Mouse (Mus musculus) liver, postnatal 0 days (tissue): ENCODE results near the gene Dennd2a. TPM values are rescaled to one million over a fixed set of nuclear protein-coding genes. Genes with fewer than 3 reads are reported as not detected.
A peak's percentile ranks its signal among the peaks of the same experiment; 100 is the strongest.

Source experiments
- ATAC-seq: fragments of 200-750 bp; cut with Nextera tagmentation; 2 replicates; pipeline ENCODE4 v1.8.0; 2017; ENCODE audit warnings: mild to moderate bottlenecking, moderate library complexity
- DNase-seq: peaks from one replicate; pipeline ENCODE4 v3.0.0-alpha.2; 2016
- H3K27ac ChIP-seq: fragments of 300-500 bp; sonication (generic); 2 replicates; pipeline ENCODE4 v1.5.1; 2014; ENCODE audit warnings: antibody characterized with exemption, moderate library complexity, mild to moderate bottlenecking, low read depth
- H3K27me3 ChIP-seq: fragments of 300-500 bp; sonication (generic); 2 replicates; pipeline ENCODE4 v1.6.1; 2014; ENCODE audit warnings: low read length, control low read depth, mixed read lengths; ENCODE audit not compliant: insufficient read depth
- H3K36me3 ChIP-seq: fragments of 300-500 bp; sonication (generic); replicated peaks from 2 replicates; pipeline ENCODE4 v1.6.1; 2014; ENCODE audit warnings: mild to moderate bottlenecking, control low read depth, low read length, moderate library complexity, mixed read lengths; ENCODE audit not compliant: insufficient read depth
- H3K4me1 ChIP-seq: fragments of 300-500 bp; sonication (generic); 2 replicates; pipeline ENCODE4 v1.6.1; 2014; ENCODE audit warnings: antibody characterized with exemption, mild to moderate bottlenecking, control low read depth; ENCODE audit not compliant: insufficient read depth
- H3K4me2 ChIP-seq: fragments of 300-500 bp; sonication (generic); 2 replicates; pipeline ENCODE4 v1.6.1; 2014; ENCODE audit warnings: low read depth, mild to moderate bottlenecking, low read length, moderate library complexity, mixed read lengths
- H3K4me3 ChIP-seq: fragments of 300-500 bp; sonication (generic); 2 replicates; pipeline ENCODE4 v1.5.1; 2014; ENCODE audit warnings: low read depth, low read length
- H3K9ac ChIP-seq: fragments of 300-500 bp; sonication (generic); replicated peaks from 2 replicates; pipeline ENCODE4 v1.6.1; 2014; ENCODE audit warnings: mild to moderate bottlenecking, moderate library complexity
- H3K9me3 ChIP-seq: fragments of 300-500 bp; sonication (generic); 2 replicates; pipeline ENCODE4 v1.6.1; 2016; ENCODE audit warnings: mild to moderate bottlenecking, control low read depth, low read length, mixed read lengths
- CTCF ChIP-seq: sonication (generic); IDR thresholded peaks from 2 replicates; pipeline ENCODE4 v1.5.1; 2016; ENCODE audit warnings: antibody characterized with exemption, low read depth
- EP300 ChIP-seq: IDR thresholded peaks from 2 replicates; pipeline ENCODE4 v1.6.1; 2016; ENCODE audit warnings: antibody characterized with exemption, low read depth, mild to moderate bottlenecking
- WGBS: fragments of 180-500 bp; shearing (Covaris S2); extraction: QIAGEN DNeasy Blood & Tissue Kit; methylation state at CpG from one replicate; pipeline ENCODE4 v1.1.7; 2014; ENCODE audit not compliant: insufficient replicate concordance; 5-methylcytosine and 5-hydroxymethylcytosine counted together
- polyA plus RNA-seq: library from polyadenylated mRNA; unstranded; fragments of >200 nt; fragmentation: Nextera tagmentation; extraction: Ambion mirVana; gene quantifications from 2 replicates; pipeline ENCODE4 v1.2.1, GENCODE M21; 2015

Dennd2a gene
- polyA plus RNA-seq, 1 experiment from 2014 or later, result 1.6 TPM

- 0 out of 2 replicates have a peak, but pooled peaks cover 2% of the 10 kb centered on the region for H3K27me3 ChIP-seq
- peak overlapping the region; percentile 0; the same call in 1 of the 2 replicates for H3K27ac ChIP-seq
- no peak overlapping the region for H3K9ac ChIP-seq
- WGBS, result 64% methylated on average over 5 of the region's 5 CpGs
- no peak overlapping the region for H3K4me3 ChIP-seq
- no peaks in the 10 kb centered on the region for H3K9me3 ChIP-seq
- H3K4me2 ChIP-seq, result no peak overlapping the region
- no peak for DNase-seq
- H3K36me3 ChIP-seq, result no peaks in the 10 kb centered on the region
- ATAC-seq, result no peak
- peak; percentile 72 for TF ChIP-seq EP300
- no peak for TF ChIP-seq CTCF
- H3K4me1 ChIP-seq, result peaks cover 21% of the 10 kb centered on the region
Measured at GRCm38 (mm10) chr6:39435875-39436274, 121.8 kb downstream of the Dennd2a start.

- no peak overlapping the region for H3K9ac ChIP-seq
- peaks cover 28% of the 10 kb centered on the region for H3K4me1 ChIP-seq
- no peaks in the 10 kb centered on the region for H3K9me3 ChIP-seq
- 84% methylated on average over 2 of the region's 2 CpGs for WGBS
- H3K4me2 ChIP-seq, result no peak overlapping the region
- ATAC-seq (no peak), DNase-seq (no peak)
- no peaks in the 10 kb centered on the region for H3K36me3 ChIP-seq
- H3K4me3 ChIP-seq, result no peak overlapping the region
- 0 out of 2 replicates have a peak, but pooled peaks cover 2% of the 10 kb centered on the region for H3K27me3 ChIP-seq
- H3K27ac ChIP-seq, result peak overlapping the region; percentile 0; the same call in 1 of the 2 replicates
- TF ChIP-seq CTCF (no peak), EP300 (no peak)
Measured at GRCm38 (mm10) chr6:39434886-39435492, 122.7 kb downstream of the Dennd2a start.

GRCm38 (mm10) chr6:39434111-39434885 lies 123.4 kb downstream of the Dennd2a start:
- no peak for DNase-seq
- no peak for ATAC-seq
- H3K4me3 ChIP-seq, result no peak overlapping the region
- no peak for TF ChIP-seq CTCF
- peak; percentile 34; the same call in 1 of the 2 replicates for TF ChIP-seq EP300
- WGBS, result 56% methylated on average over 2 of the region's 2 CpGs
- no peaks in the 10 kb centered on the region for H3K27me3 ChIP-seq
- 0 out of 2 replicates have a peak overlapping the region, but pooled peaks have one; percentile 16 for H3K27ac ChIP-seq
- no peaks in the 10 kb centered on the region for H3K9me3 ChIP-seq
- no peaks in the 10 kb centered on the region for H3K36me3 ChIP-seq
- no peak overlapping the region for H3K9ac ChIP-seq
- H3K4me2 ChIP-seq, result no peak overlapping the region; the same call in 1 of the 2 replicates
- H3K4me1 ChIP-seq, result peaks cover 28% of the 10 kb centered on the region

DNA sequence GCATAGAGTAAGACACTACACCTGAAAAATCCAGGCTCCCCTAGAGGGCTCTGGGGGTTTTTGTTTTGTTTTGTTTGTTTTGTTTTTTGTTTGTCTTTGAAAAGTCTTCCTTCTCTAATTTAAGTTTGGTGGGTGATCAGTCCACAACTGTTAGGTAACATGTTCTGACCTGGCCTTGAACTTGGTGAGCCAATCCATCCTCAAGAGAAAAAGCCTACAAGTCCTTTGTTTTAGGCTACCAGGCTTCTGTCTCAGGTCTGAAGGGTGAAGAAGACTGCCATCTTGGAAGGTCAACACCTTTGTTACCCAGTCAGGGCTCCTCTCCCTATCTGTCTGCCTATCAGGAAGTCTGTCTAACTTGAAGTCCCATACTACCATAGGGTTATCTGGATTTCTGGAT lies 124.0 kb downstream of the Dennd2a start:
- Histone ChIP-seq H3K9ac (no peak overlapping the region), H3K27me3 (no peaks in the 10 kb centered on the region), H3K36me3 (no peaks in the 10 kb centered on the region), H3K9me3 (no peaks in the 10 kb centered on the region), H3K27ac (no peak overlapping the region), H3K4me1 (peaks cover 28% of the 10 kb centered on the region), H3K4me3 (no peak overlapping the region), H3K4me2 (no peak overlapping the region)
- no peak for TF ChIP-seq CTCF
- no peak for TF ChIP-seq EP300
- ATAC-seq (no peak), DNase-seq (no peak)

GRCm38 (mm10) chr6:39433174-39433573 lies 124.5 kb downstream of the Dennd2a start:
- Histone ChIP-seq H3K9me3 (no peaks in the 10 kb centered on the region), H3K27me3 (no peaks in the 10 kb centered on the region), H3K27ac (no peak overlapping the region), H3K36me3 (no peaks in the 10 kb centered on the region), H3K4me1 (peaks cover 28% of the 10 kb centered on the region), H3K4me3 (no peak overlapping the region), H3K9ac (no peak overlapping the region), H3K4me2 (no peak overlapping the region)
- TF ChIP-seq EP300, result no peak
- no peak for TF ChIP-seq CTCF
- no peak for DNase-seq
- 81% methylated on average over 4 of the region's 4 CpGs for WGBS
- no peak for ATAC-seq

- no peak for DNase-seq
- Histone ChIP-seq H3K9me3 (no peaks in the 10 kb centered on the region), H3K4me2 (no peak overlapping the region), H3K36me3 (no peaks in the 10 kb centered on the region), H3K4me1 (peaks cover 30% of the 10 kb centered on the region), H3K4me3 (no peak overlapping the region), H3K27ac (peak overlapping the region; percentile 86), H3K27me3 (no peaks in the 10 kb centered on the region), H3K9ac (no peak overlapping the region)
- 60% methylated on average over 11 of the region's 11 CpGs for WGBS
- peak; percentile 30; the same call in 1 of the 2 replicates for TF ChIP-seq EP300
- TF ChIP-seq CTCF, result no peak
- no peak for ATAC-seq
Measured at GRCm38 (mm10) chr6:39430722-39431121, 126.9 kb downstream of the Dennd2a start.
